Mouse (Mus musculus) heart, postnatal 0 days (tissue): ENCODE data around the gene Rnpep. TPM values are rescaled to one million over a fixed set of nuclear protein-coding genes. Genes with fewer than 3 reads are reported as not detected.

Source experiments
- ATAC-seq: fragments of 200-750 bp; cut with Nextera tagmentation; 2 replicates; pipeline ENCODE4 v1.8.0; 2017; ENCODE audit warnings: low read depth, moderate number of reproducible peaks, moderate library complexity; ENCODE audit not compliant: insufficient read depth
- DNase-seq: peaks from one replicate; pipeline ENCODE4 v3.0.0-alpha.2; 2016; ENCODE audit warnings: low spot score
- H3K27ac ChIP-seq: fragments of 300-500 bp; sonication (generic); 2 replicates; pipeline ENCODE4 v1.5.1; 2014; ENCODE audit warnings: low read depth, mild to moderate bottlenecking
- H3K27me3 ChIP-seq: fragments of 300-500 bp; sonication (generic); 2 replicates; pipeline ENCODE4 v1.6.1; 2014; ENCODE audit warnings: low read length, mixed read lengths; ENCODE audit not compliant: control insufficient read depth, insufficient read depth
- H3K36me3 ChIP-seq: fragments of 300-500 bp; sonication (generic); replicated peaks from 2 replicates; pipeline ENCODE4 v1.6.1; 2014; ENCODE audit warnings: low read length, mixed read lengths; ENCODE audit not compliant: control insufficient read depth, insufficient read depth
- H3K4me1 ChIP-seq: fragments of 300-500 bp; sonication (generic); 2 replicates; pipeline ENCODE4 v1.6.1; 2014; ENCODE audit warnings: antibody characterized with exemption; ENCODE audit not compliant: control insufficient read depth, insufficient read depth
- H3K4me2 ChIP-seq: fragments of 300-500 bp; sonication (generic); 2 replicates; pipeline ENCODE4 v1.6.1; 2014; ENCODE audit warnings: low read depth, mild to moderate bottlenecking, low read length, moderate library complexity
- H3K4me3 ChIP-seq: fragments of 300-500 bp; sonication (generic); 2 replicates; pipeline ENCODE4 v1.5.1; 2014; ENCODE audit warnings: low read depth, low read length
- H3K9ac ChIP-seq: fragments of 300-500 bp; sonication (generic); replicated peaks from 2 replicates; pipeline ENCODE4 v1.6.1; 2014; ENCODE audit warnings: low read depth, low read length, mixed read lengths
- H3K9me3 ChIP-seq: fragments of 300-500 bp; sonication (generic); replicated peaks from 2 replicates; pipeline ENCODE4 v1.6.1; 2016; ENCODE audit warnings: low read length; ENCODE audit not compliant: control insufficient read depth
- CTCF ChIP-seq: IDR thresholded peaks from 2 replicates; pipeline ENCODE4 v1.5.1; 2016; ENCODE audit warnings: antibody characterized with exemption, control low read depth, low read depth
- EP300 ChIP-seq: IDR thresholded peaks from 2 replicates; pipeline ENCODE4 v1.6.1; 2016; ENCODE audit warnings: antibody characterized with exemption, low read depth
- WGBS: fragments of 180-500 bp; shearing (Covaris S2); extraction: QIAGEN DNeasy Blood & Tissue Kit; methylation state at CpG from one replicate; pipeline ENCODE4 v1.1.7; 2014; 5-methylcytosine and 5-hydroxymethylcytosine counted together
- polyA plus RNA-seq: library from polyadenylated mRNA; unstranded; fragments of >200 nt; fragmentation: Nextera tagmentation; extraction: Ambion mirVana; gene quantifications from 2 replicates; pipeline ENCODE4 v1.2.1, GENCODE M21; 2015
- total RNA-seq: library from RNA; depleted of rRNA; stranded (reverse); fragments of >200 nt; gene quantifications from 2 replicates; pipeline ENCODE4 v1.2.3, GENCODE M21; 2014; ENCODE audit warnings: low replicate concordance; rRNA removed

Rnpep gene
- total RNA-seq (41.2 and 45.2 TPM in 2 replicates), polyA plus RNA-seq (25.3 and 30.4 TPM in 2 replicates)

GRCm38 (mm10) chr1:135283826-135284291 is at the start of gene Rnpep:
Gene Rnpep (minus strand): TSS chr1:135284084.
- Histone ChIP-seq H3K36me3 (peaks cover 3% of the 10 kb centered on the region; the same call in 1 of the 2 replicates), H3K4me1 (peaks cover 12% of the 10 kb centered on the region; the same call in 1 of the 2 replicates), H3K9ac (peak within 1 kb of the TSS; percentile 87), H3K4me2 (peak within 1 kb of the TSS; percentile 84), H3K4me3 (peak within 1 kb of the TSS; percentile 74), H3K27me3 (no peaks in the 10 kb centered on the region), H3K9me3 (no peaks in the 10 kb centered on the region), H3K27ac (peak within 1 kb of the TSS; percentile 88)
- TF ChIP-seq CTCF (no peak), EP300 (no peak)
- 0% methylated on average over 39 of the region's 39 CpGs for WGBS
- ATAC-seq (peak; percentile 83), DNase-seq (peak; percentile 73)

GRCm38 (mm10) chr1:135330578-135330977 is 46.7 kb upstream of the Rnpep start:
- Histone ChIP-seq H3K27me3 (peaks cover 4% of the 10 kb centered on the region; the same call in 1 of the 2 replicates), H3K27ac (no peak overlapping the region), H3K4me1 (no peaks in the 10 kb centered on the region), H3K9me3 (no peaks in the 10 kb centered on the region), H3K9ac (no peak overlapping the region), H3K4me2 (no peak overlapping the region), H3K4me3 (no peak overlapping the region), H3K36me3 (no peaks in the 10 kb centered on the region)
- WGBS: 61% methylated on average over 6 of the region's 6 CpGs
- DNase-seq: no peak
- ATAC-seq: no peak
- no peak for TF ChIP-seq CTCF
- no peak for TF ChIP-seq EP300

- ATAC-seq: no peak
- no peak overlapping the region for H3K27ac ChIP-seq
Observed at GRCm38 (mm10) chr1:135328368-135328767, 44.5 kb upstream of the Rnpep start.

GRCm38 (mm10) chr1:135325934-135326333 is 42.0 kb upstream of the Rnpep start:
- Histone ChIP-seq H3K9me3 (no peaks in the 10 kb centered on the region), H3K36me3 (no peaks in the 10 kb centered on the region), H3K27ac (no peak overlapping the region), H3K4me2 (no peak overlapping the region), H3K9ac (no peak overlapping the region), H3K4me1 (0 out of 2 replicates have a peak, but pooled peaks cover 3% of the 10 kb centered on the region), H3K27me3 (peaks cover 12% of the 10 kb centered on the region; the same call in 1 of the 2 replicates), H3K4me3 (no peak overlapping the region)
- ATAC-seq (no peak), DNase-seq (no peak)
- no peak for TF ChIP-seq EP300
- TF ChIP-seq CTCF: no peak
- WGBS: 76% methylated on average over 2 of the region's 2 CpGs

More at GRCm38 (mm10) chr1:135328368-135328767, 44.5 kb upstream of the Rnpep start:
- peaks cover 12% of the 10 kb centered on the region; the same call in 1 of the 2 replicates for H3K27me3 ChIP-seq
- WGBS: 80% methylated on average over 5 of the region's 5 CpGs
- no peak overlapping the region for H3K9ac ChIP-seq
- TF ChIP-seq EP300 (no peak), CTCF (no peak)
- no peaks in the 10 kb centered on the region for H3K9me3 ChIP-seq
- DNase-seq: no peak
- no peak overlapping the region for H3K4me2 ChIP-seq
- H3K4me1 ChIP-seq: 0 out of 2 replicates have a peak, but pooled peaks cover 3% of the 10 kb centered on the region
- no peaks in the 10 kb centered on the region for H3K36me3 ChIP-seq
- H3K4me3 ChIP-seq: no peak overlapping the region

GRCm38 (mm10) chr1:135324571-135324970 is 40.7 kb upstream of the Rnpep start, which contains the start of gene Lmod1:
Gene Lmod1 (plus strand): TSS chr1:135324807.
- Histone ChIP-seq H3K9me3 (no peaks in the 10 kb centered on the region), H3K4me3 (peak within 1 kb of the TSS; percentile 19), H3K27ac (peak within 1 kb of the TSS; percentile 5; the same call in 1 of the 2 replicates), H3K4me2 (peak within 1 kb of the TSS; percentile 37), H3K36me3 (no peaks in the 10 kb centered on the region), H3K4me1 (0 out of 2 replicates have a peak, but pooled peaks cover 3% of the 10 kb centered on the region), H3K9ac (0 out of 2 replicates have a peak within 1 kb of the TSS, but pooled peaks have one; percentile 26), H3K27me3 (peaks cover 12% of the 10 kb centered on the region; the same call in 1 of the 2 replicates)
- ATAC-seq (0 out of 2 replicates have a peak, but pooled peaks have one; percentile 49), DNase-seq (peak; percentile 8)
- TF ChIP-seq EP300 (no peak), CTCF (no peak)
- 19% methylated on average over 8 of the region's 8 CpGs for WGBS
